Mouse (Mus musculus): ENCODE measurements at regions not wholly inside any gene's neighbourhood (a gene's known extent, or its start where the extent isn't known, plus 50 kb on each side); places are given as distances from the start of the nearest gene placed in this dataset.

DNA sequence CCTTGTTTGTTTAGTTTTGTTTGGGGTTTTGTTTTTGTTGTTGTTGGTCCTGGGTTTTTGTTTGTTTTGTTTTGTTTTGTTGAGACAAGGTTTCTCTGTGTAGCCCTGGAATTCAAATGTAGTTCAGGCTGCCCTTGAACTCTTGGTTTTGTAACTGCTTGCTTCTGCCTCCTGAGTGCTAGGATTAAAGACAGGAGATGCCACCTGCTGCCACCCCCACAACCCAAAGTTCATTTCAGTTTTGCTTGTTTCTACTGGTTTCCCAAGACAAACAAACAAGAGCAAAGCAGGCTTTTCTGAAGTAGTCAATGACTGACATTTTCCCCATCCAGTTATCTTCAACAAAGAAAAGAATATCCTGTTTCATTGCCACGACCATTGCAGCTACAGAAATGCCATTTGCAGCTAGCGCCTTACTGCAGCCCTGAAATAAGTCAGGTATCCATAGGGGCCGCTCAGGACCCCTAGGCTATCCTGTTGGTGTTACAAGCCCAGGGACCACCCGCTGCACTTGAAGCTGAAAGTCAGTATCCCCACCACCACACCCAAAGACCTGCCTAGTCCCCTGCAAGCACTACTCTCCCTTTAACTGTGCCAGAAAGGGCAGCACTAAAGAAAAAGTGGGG is 108.3 kb upstream of the Egln3 start:
- no peak overlapping the region for H3K4me3 ChIP-seq
- no peak for DNase-seq (ENCODE audit: low spot score in 2 of 2)
- no peak overlapping the region for H3K27ac ChIP-seq
- TF ChIP-seq CTCF (conservative IDR thresholded peaks at IDR 0.05), result no peak

- TF ChIP-seq CTCF (conservative IDR thresholded peaks at IDR 0.05), result no peak
- DNase-seq (ENCODE audit: low spot score in 2 of 2), result no peak
Measured at GRCm38 (mm10) chr12:54309874-54310273, 106.2 kb upstream of the Egln3 start.

DNA sequence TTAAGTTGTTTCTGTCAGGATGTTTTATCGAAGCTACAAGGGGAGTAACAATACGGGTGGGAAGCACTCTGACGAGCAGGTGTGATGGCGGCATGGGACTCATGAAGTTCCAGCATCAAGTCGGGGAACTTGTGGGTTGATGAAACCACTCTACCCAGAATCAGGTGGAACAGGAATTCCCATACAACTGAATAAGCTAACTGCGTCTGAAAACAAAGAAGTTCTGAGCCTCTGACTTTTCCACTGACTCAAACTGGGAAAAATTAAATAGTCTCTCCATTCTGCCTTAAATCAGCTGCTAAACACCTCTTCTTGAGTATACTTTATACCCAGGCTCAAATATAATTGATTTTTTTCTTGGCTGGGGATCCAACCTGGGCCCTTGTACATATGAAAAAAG is 105.6 kb upstream of the Egln3 start:
- Histone ChIP-seq H3K27ac (no peak overlapping the region), H3K4me3 (no peak overlapping the region)
- no peak for DNase-seq (ENCODE audit: low spot score in 2 of 2)
- no peak for TF ChIP-seq CTCF (conservative IDR thresholded peaks at IDR 0.05)

More at GRCm38 (mm10) chr12:54309874-54310273, 106.2 kb upstream of the Egln3 start:
- H3K27ac ChIP-seq, result no peak overlapping the region
- no peak overlapping the region for H3K4me3 ChIP-seq

- Histone ChIP-seq H3K4me3 (no peak overlapping the region), H3K27ac (no peak overlapping the region)
- TF ChIP-seq CTCF (conservative IDR thresholded peaks at IDR 0.05), result no peak
- no peak for DNase-seq (ENCODE audit: low spot score in 2 of 2)
Measured at GRCm38 (mm10) chr12:54305135-54305630, 101.5 kb upstream of the Egln3 start.

GRCm38 (mm10) chr12:54303746-54304145 is 100.1 kb upstream of the Egln3 start:
- Histone ChIP-seq H3K4me3 (no peak overlapping the region), H3K27ac (no peak overlapping the region)
- DNase-seq (ENCODE audit: low spot score in 2 of 2), result no peak
- TF ChIP-seq CTCF (conservative IDR thresholded peaks at IDR 0.05), result no peak

GRCm38 (mm10) chr12:54299506-54299905 is 95.8 kb upstream of the Egln3 start:
- Histone ChIP-seq H3K27ac (no peak overlapping the region), H3K4me3 (no peak overlapping the region)
- TF ChIP-seq CTCF (conservative IDR thresholded peaks at IDR 0.05), result no peak
- DNase-seq (ENCODE audit: low spot score in 2 of 2), result no peak

DNA sequence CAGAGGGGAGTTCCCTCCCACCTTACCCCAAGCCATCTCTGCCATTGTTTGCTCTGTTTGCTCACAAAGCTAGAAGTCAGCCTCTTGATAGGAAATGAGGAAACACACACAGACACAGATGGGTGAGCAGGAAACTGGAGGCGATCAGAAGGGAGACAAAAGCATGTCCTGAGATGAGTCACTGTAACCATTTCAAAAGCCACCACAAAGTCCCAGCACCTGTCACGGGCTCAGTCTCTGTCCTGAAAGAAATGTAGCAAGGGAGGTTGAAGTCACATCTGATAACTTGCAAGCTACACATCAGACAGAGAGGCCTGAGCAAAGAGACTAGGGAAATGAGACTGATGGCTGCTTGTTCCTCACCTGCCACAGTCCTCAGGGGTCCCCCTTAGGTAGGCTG is 89.6 kb upstream of the Egln3 start:
- DNase-seq (ENCODE audit: low spot score in 2 of 2), result no peak
- Histone ChIP-seq H3K27ac (no peak overlapping the region), H3K4me3 (no peak overlapping the region)
- TF ChIP-seq CTCF (conservative IDR thresholded peaks at IDR 0.05), result no peak

- no peak for TF ChIP-seq CTCF (conservative IDR thresholded peaks at IDR 0.05)
- no peak for DNase-seq (ENCODE audit: low spot score in 2 of 2)
- H3K27ac ChIP-seq, result no peak overlapping the region
- no peak overlapping the region for H3K4me3 ChIP-seq
Measured at GRCm38 (mm10) chr12:54290311-54290710, 86.7 kb upstream of the Egln3 start.

GRCm38 (mm10) chr12:54288747-54289146 is 85.1 kb upstream of the Egln3 start:
- Histone ChIP-seq H3K27ac (no peak overlapping the region), H3K4me3 (no peak overlapping the region)
- no peak for DNase-seq (ENCODE audit: low spot score in 2 of 2)
- no peak for TF ChIP-seq CTCF (conservative IDR thresholded peaks at IDR 0.05)

DNA sequence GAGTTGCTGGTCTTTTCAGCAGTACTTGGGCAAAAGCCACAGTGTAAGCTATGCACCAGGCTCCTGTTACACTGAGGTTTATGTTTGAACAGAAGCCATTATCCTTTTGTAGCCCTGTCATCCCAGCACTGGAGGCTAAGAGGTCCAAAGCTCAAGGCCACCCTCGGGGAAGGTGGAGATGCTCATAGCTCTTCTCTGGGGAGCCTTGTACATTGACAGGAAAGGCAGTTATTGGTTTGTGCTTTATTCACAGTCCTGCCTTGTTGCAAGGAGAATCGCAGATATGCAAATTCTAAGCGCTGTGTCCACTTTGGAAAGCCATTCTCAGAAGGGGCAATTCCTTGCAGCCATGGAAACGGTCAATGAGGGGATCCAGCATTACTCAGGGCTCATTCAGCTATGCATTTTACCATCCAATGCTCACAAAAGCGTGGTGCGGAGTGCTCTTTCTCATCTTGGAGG is 84.4 kb upstream of the Egln3 start:
- Histone ChIP-seq H3K4me3 (no peak overlapping the region), H3K27ac (no peak overlapping the region)
- no peak for DNase-seq (ENCODE audit: low spot score in 2 of 2)
- TF ChIP-seq CTCF (conservative IDR thresholded peaks at IDR 0.05), result no peak

DNA sequence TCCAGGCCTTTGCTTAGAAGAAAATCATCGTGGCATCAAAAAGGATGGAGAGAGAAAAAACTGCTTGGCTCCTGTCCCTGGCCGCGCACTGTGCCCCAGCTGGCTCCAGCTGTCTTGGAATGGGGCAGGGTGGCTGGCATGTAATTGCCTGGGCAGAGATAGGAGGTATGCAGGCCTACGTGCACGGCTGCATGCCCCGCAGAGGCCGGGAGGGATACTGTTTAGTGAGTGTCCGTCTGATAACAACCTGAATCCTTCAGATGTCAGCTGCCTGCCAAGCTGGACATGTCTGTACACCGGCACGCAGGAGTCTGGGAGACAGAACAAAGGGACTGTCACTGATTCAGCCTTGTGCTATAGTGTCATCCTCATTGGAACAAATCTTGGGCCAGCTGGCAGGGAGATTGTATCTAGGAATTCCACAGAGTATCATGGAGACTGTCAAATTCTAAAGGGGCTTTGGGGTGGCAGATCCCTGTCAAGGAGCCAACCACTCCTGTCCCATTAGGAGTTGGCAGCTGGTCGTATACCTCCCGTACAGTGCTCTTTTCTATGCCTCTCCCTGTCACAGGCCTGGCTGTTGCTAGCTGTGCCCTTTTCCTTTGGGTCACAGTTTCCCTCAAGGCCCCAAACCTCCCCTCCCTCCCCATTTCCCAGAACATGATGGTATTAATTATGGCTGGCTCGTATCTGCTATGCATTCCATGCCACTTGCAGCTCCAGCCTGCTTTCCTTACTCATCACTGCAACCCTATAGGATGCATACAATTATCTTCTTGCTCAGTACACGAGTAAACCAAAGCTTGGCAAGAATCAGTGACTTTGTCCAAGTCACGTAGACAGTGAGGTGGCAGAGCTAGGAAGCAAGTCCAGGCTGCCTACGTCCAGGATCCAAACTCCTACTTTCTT is 83.5 kb upstream of the Egln3 start:
- no peak for DNase-seq (ENCODE audit: low spot score in 2 of 2)
- no peak overlapping the region for H3K4me3 ChIP-seq
- TF ChIP-seq CTCF (conservative IDR thresholded peaks at IDR 0.05), result no peak
- no peak overlapping the region for H3K27ac ChIP-seq

DNA sequence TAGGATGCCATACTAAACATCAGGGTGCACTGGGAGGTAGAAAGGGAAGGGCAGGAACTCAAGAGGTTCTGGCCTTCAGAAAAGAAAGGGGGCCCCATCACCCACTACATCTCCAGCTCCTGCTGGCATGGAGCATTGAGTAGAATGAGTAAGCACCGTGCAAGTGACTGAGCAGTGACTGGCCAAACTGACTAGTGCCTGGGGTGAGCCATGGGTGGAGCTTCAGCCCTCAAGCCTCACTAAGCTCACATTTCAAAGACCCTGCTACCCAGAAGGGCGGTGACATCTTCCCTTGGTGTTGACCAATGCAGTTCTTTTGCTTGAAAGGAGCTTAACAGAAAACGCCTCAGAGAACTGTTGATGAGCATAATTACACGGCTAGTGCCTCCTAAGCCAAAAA is 80.0 kb upstream of the Egln3 start:
- Histone ChIP-seq H3K27ac (no peak overlapping the region), H3K4me3 (no peak overlapping the region)
- no peak for TF ChIP-seq CTCF (conservative IDR thresholded peaks at IDR 0.05)
- no peak for DNase-seq (ENCODE audit: low spot score in 2 of 2)

GRCm38 (mm10) chr12:54283011-54283410 is 79.4 kb upstream of the Egln3 start:
- TF ChIP-seq CTCF (conservative IDR thresholded peaks at IDR 0.05), result no peak
- Histone ChIP-seq H3K4me3 (no peak overlapping the region), H3K27ac (no peak overlapping the region)
- DNase-seq (ENCODE audit: low spot score in 2 of 2), result no peak
